Mouse (Mus musculus) lung, postnatal 0 days (tissue): ENCODE results near the gene Ugt1a2.

Source experiments
- CTCF ChIP-seq: IDR thresholded peaks from 2 replicates; pipeline ENCODE4 v1.5.1; 2016; ENCODE audit warnings: antibody characterized with exemption, mild to moderate bottlenecking
- EP300 ChIP-seq: IDR thresholded peaks from 2 replicates; pipeline ENCODE4 v1.6.1; 2016; ENCODE audit warnings: antibody characterized with exemption, mild to moderate bottlenecking, control low read depth

DNA sequence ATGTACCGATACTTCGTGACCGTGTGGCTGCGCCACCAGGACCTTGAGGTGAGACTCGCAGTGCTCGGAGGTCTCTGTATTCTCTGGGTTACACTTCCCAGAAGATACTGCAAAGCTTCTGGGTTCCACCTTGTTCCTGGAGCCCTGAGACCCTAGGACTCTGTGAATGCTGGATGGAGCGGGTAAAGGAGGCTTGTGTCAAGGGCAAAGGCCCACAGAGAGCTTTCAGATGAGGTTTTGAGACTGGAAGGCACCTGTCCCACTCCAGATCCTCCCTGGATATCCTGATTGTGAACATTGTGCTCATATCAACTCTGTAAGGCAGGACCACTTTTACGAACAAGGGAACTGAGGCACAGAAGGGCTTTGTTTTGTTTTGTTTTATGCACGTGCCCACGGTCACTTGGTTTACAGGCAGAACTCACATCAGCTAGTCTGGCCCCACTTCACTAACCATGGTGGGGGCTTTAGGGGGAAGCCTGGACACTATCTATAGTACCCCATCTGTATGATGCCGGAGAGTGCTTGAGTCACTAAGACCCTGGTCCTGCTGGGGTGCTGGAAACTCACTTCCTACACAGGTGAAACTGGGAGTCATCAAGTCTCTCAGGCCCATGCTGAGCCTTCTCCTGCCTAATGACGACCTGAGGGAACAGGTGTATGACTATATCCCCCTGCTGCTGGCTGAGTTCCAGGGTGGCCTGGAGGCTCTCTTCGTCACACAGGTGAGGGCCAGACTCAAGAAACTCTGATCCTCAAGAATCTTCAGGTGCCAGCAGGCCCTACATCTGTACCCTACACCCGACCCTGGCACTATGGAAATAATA is 33.2 kb downstream of the Ugt1a2 start:
- TF ChIP-seq CTCF, result no peak
- no peak for TF ChIP-seq EP300
